Mouse (Mus musculus): ENCODE results near the gene Rps6kb2. TPM values are rescaled to one million over a fixed set of nuclear protein-coding genes. Genes with fewer than 3 reads are reported as not detected.
"Not testable (repeated sequence)": the region's sequence is repeated elsewhere in the genome, so short reads cannot be mapped to it uniquely, and the experiment has no call there.

The Rps6kb2 gene
- polyA plus RNA-seq, 1 experiment: 93.6 TPM

DNA sequence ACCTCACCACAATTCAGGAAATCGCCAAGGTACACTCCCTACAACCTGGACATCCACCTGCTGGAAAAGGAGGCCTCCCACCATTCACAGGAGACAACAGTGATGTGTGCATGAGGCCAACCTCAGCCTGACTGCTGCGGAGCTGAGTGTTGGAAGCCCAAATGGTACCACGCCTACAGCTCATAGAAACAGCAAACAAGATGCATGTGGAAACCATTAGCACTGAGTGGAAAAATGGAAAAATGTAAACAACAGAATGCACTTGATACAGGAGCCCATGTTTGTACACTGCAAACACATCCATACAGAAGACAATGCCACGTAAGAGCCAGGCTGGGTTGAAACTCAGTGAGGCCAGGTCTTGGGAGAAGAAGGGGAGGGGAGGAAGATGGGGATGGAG is 38.7 kb downstream of the Rps6kb2 start:
- H3K4me1 ChIP-seq (ENCODE audit: control insufficient read depth, insufficient read depth, low read length): peaks cover 6% of the 10 kb centered on the region; the same call in 1 of the 2 replicates
- H3K27me3 ChIP-seq (ENCODE audit: control insufficient read depth, insufficient read depth, low read length): no peaks in the 10 kb centered on the region
- H3K27ac ChIP-seq (ENCODE audit: insufficient read depth, low read length): no peak overlapping the region
- no peak overlapping the region for H3K4me3 ChIP-seq (replicated peaks; ENCODE audit: insufficient read depth, low read depth, low read length)
- TF ChIP-seq CTCF (IDR thresholded peaks at IDR 0.05; ENCODE audit: borderline replicate concordance, insufficient read depth, low read depth, low read length): no peak
- no peak for TF ChIP-seq POLR2A (IDR thresholded peaks at IDR 0.05; ENCODE audit: borderline replicate concordance, insufficient read depth, low read length)
- 87% methylated on average over 4 of the region's 4 CpGs for WGBS
- DNase-seq: no peak

GRCm38 (mm10) chr19:4122411-4123370 is 40.5 kb downstream of the Rps6kb2 start:
- WGBS: 88% methylated on average over 7 of the region's 7 CpGs
- Histone ChIP-seq H3K4me1 (ENCODE audit: control insufficient read depth, insufficient read depth, low read length) (peaks cover 6% of the 10 kb centered on the region; the same call in 1 of the 2 replicates), H3K4me3 (replicated peaks; ENCODE audit: insufficient read depth, low read depth, low read length) (no peak overlapping the region), H3K27ac (ENCODE audit: insufficient read depth, low read length) (no peak overlapping the region), H3K27me3 (ENCODE audit: control insufficient read depth, insufficient read depth, low read length) (no peaks in the 10 kb centered on the region)
- DNase-seq: no peak
- no peak for TF ChIP-seq CTCF (IDR thresholded peaks at IDR 0.05; ENCODE audit: borderline replicate concordance, insufficient read depth, low read depth, low read length)
- TF ChIP-seq POLR2A (IDR thresholded peaks at IDR 0.05; ENCODE audit: borderline replicate concordance, insufficient read depth, low read length): no peak

GRCm38 (mm10) chr19:4121896-4122295 is 41.3 kb downstream of the Rps6kb2 start:
- H3K4me1 ChIP-seq (ENCODE audit: control insufficient read depth, insufficient read depth, low read length); H3K27ac ChIP-seq (ENCODE audit: insufficient read depth, low read length); DNase-seq; H3K27me3 ChIP-seq (ENCODE audit: control insufficient read depth, insufficient read depth, low read length); H3K4me3 ChIP-seq (replicated peaks; ENCODE audit: insufficient read depth, low read depth, low read length): not testable (repeated sequence)
- 67% methylated on average over 6 of the region's 6 CpGs for WGBS

- Histone ChIP-seq H3K4me3 (replicated peaks; ENCODE audit: insufficient read depth, low read depth, low read length) (peak overlapping the region; percentile 64), H3K27me3 (ENCODE audit: control insufficient read depth, insufficient read depth, low read length) (no peaks in the 10 kb centered on the region), H3K4me1 (ENCODE audit: control insufficient read depth, insufficient read depth, low read length) (no peaks in the 10 kb centered on the region), H3K27ac (ENCODE audit: insufficient read depth, low read length) (peak overlapping the region; percentile 63)
- peak; percentile 98 for DNase-seq
- TF ChIP-seq POLR2A (IDR thresholded peaks at IDR 0.05; ENCODE audit: borderline replicate concordance, insufficient read depth, low read length) (peak; percentile 80; the same call in 1 of the 2 replicates), CTCF (IDR thresholded peaks at IDR 0.05; ENCODE audit: borderline replicate concordance, insufficient read depth, low read depth, low read length) (no peak)
- WGBS: 2% methylated on average over 38 of the region's 38 CpGs
These were observed 41.9 kb downstream of the Rps6kb2 start for GRCm38 (mm10) chr19:4121097-4121805.

GRCm38 (mm10) chr19:4120496-4120895 is 42.7 kb downstream of the Rps6kb2 start:
- TF ChIP-seq CTCF (IDR thresholded peaks at IDR 0.05; ENCODE audit: borderline replicate concordance, insufficient read depth, low read depth, low read length): no peak
- TF ChIP-seq POLR2A (IDR thresholded peaks at IDR 0.05; ENCODE audit: borderline replicate concordance, insufficient read depth, low read length): no peak
- Histone ChIP-seq H3K27ac (ENCODE audit: insufficient read depth, low read length) (no peak overlapping the region), H3K4me1 (ENCODE audit: control insufficient read depth, insufficient read depth, low read length) (peaks cover 4% of the 10 kb centered on the region; the same call in 1 of the 2 replicates), H3K4me3 (replicated peaks; ENCODE audit: insufficient read depth, low read depth, low read length) (no peak overlapping the region), H3K27me3 (ENCODE audit: control insufficient read depth, insufficient read depth, low read length) (no peaks in the 10 kb centered on the region)
- WGBS: 96% methylated on average over 2 of the region's 2 CpGs
- no peak for DNase-seq

DNA sequence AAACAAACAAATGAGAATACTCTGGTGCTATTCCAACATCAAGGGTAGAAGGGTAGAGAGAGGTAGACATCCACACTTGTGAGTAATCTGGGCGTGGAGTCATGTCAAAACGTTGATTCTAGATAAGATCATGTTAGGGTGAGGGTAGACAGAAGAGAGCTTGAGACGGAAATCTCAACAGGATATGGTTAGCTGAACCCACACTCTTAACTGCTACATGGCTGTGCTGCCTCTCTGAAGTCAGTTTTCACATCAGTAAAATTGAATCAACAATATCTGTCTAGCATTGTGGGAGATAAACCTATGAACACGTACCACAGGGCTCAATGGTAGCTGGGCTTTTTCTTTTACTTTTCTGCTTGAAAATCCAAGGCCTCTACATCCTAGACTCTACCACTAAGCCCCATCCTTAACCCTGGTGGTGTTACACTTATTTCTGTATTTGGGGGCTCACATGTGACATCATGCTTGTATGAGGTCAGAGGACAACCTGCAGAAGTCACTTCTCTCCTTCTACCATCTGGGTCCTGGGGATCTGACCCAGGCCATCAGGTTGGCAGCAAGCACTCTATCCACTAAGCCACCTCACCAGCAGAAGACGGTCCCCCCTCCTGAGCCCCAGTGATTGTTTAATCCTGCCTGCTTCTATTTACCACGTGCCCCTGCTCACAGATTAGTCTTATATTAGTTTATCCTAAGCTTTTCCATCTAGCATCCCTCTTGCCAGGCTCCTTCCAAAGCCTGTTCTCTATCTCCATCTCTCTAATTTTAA is 43.3 kb downstream of the Rps6kb2 start:
- H3K4me3 ChIP-seq (replicated peaks; ENCODE audit: insufficient read depth, low read depth, low read length): no peak overlapping the region
- peak in 1 of 2 experiments; percentile 4 for DNase-seq
- WGBS: 89% methylated on average over 6 of the region's 6 CpGs
- H3K4me1 ChIP-seq (ENCODE audit: control insufficient read depth, insufficient read depth, low read length): peaks cover 10% of the 10 kb centered on the region
- no peak overlapping the region for H3K27ac ChIP-seq (ENCODE audit: insufficient read depth, low read length)
- no peaks in the 10 kb centered on the region for H3K27me3 ChIP-seq (ENCODE audit: control insufficient read depth, insufficient read depth, low read length)
- no peak for TF ChIP-seq CTCF (IDR thresholded peaks at IDR 0.05; ENCODE audit: borderline replicate concordance, insufficient read depth, low read depth, low read length)
- no peak for TF ChIP-seq POLR2A (IDR thresholded peaks at IDR 0.05; ENCODE audit: borderline replicate concordance, insufficient read depth, low read length)

DNA sequence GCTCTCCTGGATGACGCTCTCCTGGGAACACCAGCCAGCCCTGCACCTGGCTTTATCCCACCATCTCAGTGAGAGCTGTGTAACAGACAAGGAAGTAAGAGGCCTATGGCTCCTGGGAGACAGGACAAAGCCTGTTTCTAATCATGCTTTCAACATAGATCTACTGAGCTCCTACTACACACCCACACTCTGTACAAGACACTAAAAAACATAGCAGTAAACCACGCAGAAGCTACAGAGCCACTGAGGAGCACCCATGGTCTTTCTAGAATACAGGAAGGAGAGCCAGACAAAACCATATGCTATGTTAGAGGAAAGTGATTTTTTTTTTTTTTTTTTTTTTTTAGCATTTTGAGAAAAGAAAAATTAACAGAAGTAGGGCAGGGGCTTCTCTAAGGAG is 44.8 kb downstream of the Rps6kb2 start:
- WGBS: 92% methylated on average over 2 of the region's 2 CpGs
- DNase-seq: no peak

More for the DNA sequence above, 44.8 kb downstream of the Rps6kb2 start:
- Histone ChIP-seq H3K4me1 (ENCODE audit: control insufficient read depth, insufficient read depth, low read length) (peaks cover 24% of the 10 kb centered on the region), H3K27ac (ENCODE audit: insufficient read depth, low read length) (no peak overlapping the region), H3K27me3 (ENCODE audit: control insufficient read depth, insufficient read depth, low read length) (no peaks in the 10 kb centered on the region), H3K4me3 (replicated peaks; ENCODE audit: insufficient read depth, low read depth, low read length) (no peak overlapping the region)
- TF ChIP-seq POLR2A (IDR thresholded peaks at IDR 0.05; ENCODE audit: borderline replicate concordance, insufficient read depth, low read length): no peak
- no peak for TF ChIP-seq CTCF (IDR thresholded peaks at IDR 0.05; ENCODE audit: borderline replicate concordance, insufficient read depth, low read depth, low read length)

Measured in cerebellum, adult 2 months (tissue).